Mouse (Mus musculus) CD4-positive naive resting alpha-beta T cell, adult 57 days (primary cell): ENCODE measurements around the gene Rmnd5a. TPM values are rescaled to one million over a fixed set of nuclear protein-coding genes. Genes with fewer than 3 reads are reported as not detected.

Experiments used
- total RNA-seq: library from RNA; stranded (reverse); gene quantifications from one replicate; pipeline ENCODE4 v1.2.4, GENCODE M21; 2023

The Rmnd5a gene
- total RNA-seq: 71.3 TPM

GRCm38 (mm10) chr6:71440492-71441250 is at the start of gene Rmnd5a:
Gene Rmnd5a, minus strand, starts transcription at chr6:71440637.

GRCm38 (mm10) chr6:71373249-71373775 is 67.1 kb downstream of the Rmnd5a start, which contains the start of gene Cd8a:
Gene Cd8a, plus strand, starts transcription at chr6:71373427.

Other genes with a start within 250 kb of the Rmnd5a start
- gene Fabp1, start 240.8 kb downstream of the Rmnd5a start, total RNA-seq: not detected
- 33.3 TPM for gene Krcc1, start 169.0 kb downstream of the Rmnd5a start, total RNA-seq
- gene Smyd1, start 118.4 kb downstream of the Rmnd5a start, total RNA-seq: not detected
- gene Cd8b1, start 117.8 kb downstream of the Rmnd5a start, total RNA-seq: 10.6 TPM
- gene Cd8a, start 67.2 kb downstream of the Rmnd5a start, total RNA-seq: 4.0 TPM
- gene Rnf103, start 53.3 kb upstream of the Rmnd5a start, total RNA-seq: 50.4 TPM
- gene Chmp3, start 103.2 kb upstream of the Rmnd5a start, total RNA-seq: 51.6 TPM
- gene Kdm3a, start 192.4 kb upstream of the Rmnd5a start, total RNA-seq: 145 TPM